Mouse (Mus musculus) heart, adult 2 months (tissue): Measurements from ENCODE around the gene Grin2a.

Experiments
- CTCF ChIP-seq: fragments of 200-600 bp; IDR thresholded peaks from 2 replicates; pipeline ENCODE4 v1.8.1; 2022; ENCODE audit warnings: antibody characterized with exemption, mild to moderate bottlenecking, moderate library complexity
- EP300 ChIP-seq: fragments of 200-500 bp; IDR thresholded peaks from 2 replicates; pipeline ENCODE4 v1.6.1; 2011; ENCODE audit warnings: low read depth, low read length, control low read depth; ENCODE audit not compliant: insufficient read depth

DNA sequence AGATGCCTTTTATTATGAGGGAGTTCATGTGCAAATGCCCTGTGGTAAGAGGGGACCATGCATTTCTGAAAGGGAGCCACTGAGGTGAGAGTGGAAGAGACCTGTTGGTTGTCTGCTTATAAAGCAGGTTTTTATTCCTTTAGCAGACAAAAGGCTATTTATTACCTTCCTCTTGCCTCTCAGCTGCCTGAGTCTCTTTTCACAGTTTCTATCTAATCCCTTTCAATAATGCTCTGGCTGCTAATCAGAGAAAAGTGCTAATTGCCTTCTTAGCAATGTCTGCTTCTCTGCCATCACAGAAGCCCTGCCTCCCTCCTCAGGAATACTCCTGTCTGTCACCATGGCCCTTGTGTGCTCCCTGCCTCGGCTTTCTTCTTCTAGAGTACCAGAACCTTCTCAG is 209.1 kb downstream of the Grin2a start:
- TF ChIP-seq EP300 (no peak), CTCF (no peak)
